Mouse (Mus musculus) MEL (cell line): ENCODE data around the gene Gga1. TPM values are rescaled to one million over a fixed set of nuclear protein-coding genes. Genes with fewer than 3 reads are reported as not detected.

ENCODE experiments used
- DNase-seq: peaks from one replicate; pipeline ENCODE4 v3.0.0; 2011; ENCODE audit warnings: low read depth, low spot score
- H3K27ac ChIP-seq: 2 replicates; pipeline ENCODE4 v1.5.1; 2012; ENCODE audit warnings: low read depth, mild to moderate bottlenecking, control low read depth, low read length, moderate library complexity; ENCODE audit not compliant: control insufficient read depth
- H3K27me3 ChIP-seq, 2 experiments: fragments of 150-350 bp in 1 of 2; sonication (generic) in 1 of 2; 2 replicates each; pipeline ENCODE4 v1.6.1; 2012; ENCODE audit warnings: low read length in 2 of 2, mild to moderate bottlenecking in 2 of 2, improper control_type of control experiment in 1 of 2, moderate library complexity in 1 of 2; ENCODE audit not compliant: insufficient read depth in 2 of 2, control insufficient read depth in 1 of 2
- H3K36me3 ChIP-seq, 2 experiments: 2 replicates each; pipeline ENCODE4 v1.6.1; 2012 to 2014; ENCODE audit warnings: low read length in 2 of 2, improper control_type of control experiment in 1 of 2, inconsistent platforms in 1 of 2, mild to moderate bottlenecking in 1 of 2; ENCODE audit not compliant: insufficient read depth in 2 of 2, control insufficient read depth in 1 of 2
- H3K4me1 ChIP-seq, 2 experiments: fragments of 150-350 bp in 1 of 2; sonication (generic) in 1 of 2; 2 replicates each; pipeline ENCODE4 v1.6.1; 2012; ENCODE audit warnings: low read length in 2 of 2, improper control_type of control experiment in 1 of 2, mild to moderate bottlenecking in 1 of 2; ENCODE audit not compliant: insufficient read depth in 2 of 2, control insufficient read depth in 1 of 2
- H3K4me3 ChIP-seq, 2 experiments: fragments of 150-350 bp in 1 of 2; sonication (generic) in 1 of 2; 2 replicates each; pipeline ENCODE4 v1.5.1; 2012; ENCODE audit warnings: low read depth in 2 of 2, low read length in 2 of 2, mild to moderate bottlenecking in 2 of 2, moderate library complexity in 2 of 2, control low read depth in 1 of 2, improper control_type of control experiment in 1 of 2; ENCODE audit not compliant: control insufficient read depth in 1 of 2, insufficient read depth in 1 of 2
- H3K79me2 ChIP-seq: 2 replicates; pipeline ENCODE4 v1.6.1; 2012; ENCODE audit warnings: mild to moderate bottlenecking, low read length, moderate library complexity; ENCODE audit not compliant: control insufficient read depth, poor library complexity, insufficient read depth
- H3K9ac ChIP-seq: 2 replicates; pipeline ENCODE4 v1.6.1; 2012; ENCODE audit warnings: low read depth, mild to moderate bottlenecking, control low read depth, low read length, moderate library complexity; ENCODE audit not compliant: control insufficient read depth, poor library complexity, severe bottlenecking
- H3K9me3 ChIP-seq: fragments of 150-350 bp; sonication (generic); replicated peaks from 2 replicates; pipeline ENCODE4 v1.6.1; 2012; ENCODE audit warnings: mild to moderate bottlenecking, low read length, improper control_type of control experiment, moderate library complexity; ENCODE audit not compliant: insufficient read depth
- BHLHE40 ChIP-seq: IDR thresholded peaks from 2 replicates; pipeline ENCODE4 v1.6.1; 2012; ENCODE audit warnings: low read depth, mild to moderate bottlenecking, inconsistent platforms, low read length, improper control_type of control experiment, borderline replicate concordance
- CHD1 ChIP-seq: IDR thresholded peaks from 2 replicates; pipeline ENCODE4 v1.6.1; 2012; ENCODE audit warnings: low read depth, mild to moderate bottlenecking, inconsistent platforms, low read length, improper control_type of control experiment
- CHD2 ChIP-seq: IDR thresholded peaks from 2 replicates; pipeline ENCODE4 v1.6.1; 2011; ENCODE audit warnings: low read length, improper control_type of control experiment
- CTCF ChIP-seq, 3 experiments: IDR thresholded peaks in 2 of 3; conservative IDR thresholded peaks in 1 of 3; 2 replicates each; pipeline ENCODE4 v1.5.1; 2011 to 2012; ENCODE audit warnings: low read length in 3 of 3, low read depth in 2 of 3, mild to moderate bottlenecking in 2 of 3, improper control_type of control experiment in 1 of 3, inconsistent platforms in 1 of 3, mixed read lengths in 1 of 3, moderate library complexity in 1 of 3; ENCODE audit not compliant: control insufficient read depth in 1 of 3, insufficient read depth in 1 of 3, poor library complexity in 1 of 3, severe bottlenecking in 1 of 3
- EP300 ChIP-seq, 2 experiments: IDR thresholded peaks; 2 replicates each; pipeline ENCODE4 v1.6.1; 2011; ENCODE audit warnings: improper control_type of control experiment in 2 of 2, low read length in 2 of 2, low read depth in 1 of 2, mild to moderate bottlenecking in 1 of 2
- GATA1 ChIP-seq: IDR thresholded peaks from 2 replicates; pipeline ENCODE4 v1.6.1; 2011; ENCODE audit warnings: low read depth, low read length, improper control_type of control experiment
- MAFK ChIP-seq: IDR thresholded peaks from 2 replicates; pipeline ENCODE4 v1.6.1; 2011; ENCODE audit warnings: low read depth, mild to moderate bottlenecking, low read length, improper control_type of control experiment, borderline replicate concordance
- MAX ChIP-seq: IDR thresholded peaks from 2 replicates; pipeline ENCODE4 v1.6.1; 2011; ENCODE audit warnings: low read length, improper control_type of control experiment
- MYB ChIP-seq: IDR thresholded peaks from 2 replicates; pipeline ENCODE4 v1.6.1; 2011; ENCODE audit warnings: mild to moderate bottlenecking, low read depth, low read length, improper control_type of control experiment
- POLR2AphosphoS2 ChIP-seq: IDR thresholded peaks from 2 replicates; pipeline ENCODE4 v1.6.1; 2011; ENCODE audit warnings: low read length, improper control_type of control experiment
- POLR2AphosphoS5 ChIP-seq: IDR thresholded peaks from 2 replicates; pipeline ENCODE4 v1.6.1; 2012; ENCODE audit warnings: low read depth, borderline replicate concordance, mild to moderate bottlenecking, inconsistent platforms, low read length, moderate library complexity, mixed read lengths
- SMC3 ChIP-seq: IDR thresholded peaks from 2 replicates; pipeline ENCODE4 v1.6.1; 2011; ENCODE audit warnings: low read depth, low read length, improper control_type of control experiment
- TBP ChIP-seq: IDR thresholded peaks from 2 replicates; pipeline ENCODE4 v1.8.0; 2011; ENCODE audit warnings: low read depth, low read length, improper control_type of control experiment
- TCF12 ChIP-seq: IDR thresholded peaks from 2 replicates; pipeline ENCODE4 v1.6.1; 2014; ENCODE audit warnings: low read depth, mild to moderate bottlenecking, inconsistent platforms, low read length, improper control_type of control experiment, moderate library complexity
- USF1 ChIP-seq: IDR thresholded peaks from 2 replicates; pipeline ENCODE4 v1.6.1; 2014; ENCODE audit warnings: low read depth, mild to moderate bottlenecking, inconsistent platforms, low read length, improper control_type of control experiment, moderate library complexity
- ZMIZ1 ChIP-seq: IDR thresholded peaks from 2 replicates; pipeline ENCODE4 v1.6.1; 2012; ENCODE audit warnings: low read depth, mild to moderate bottlenecking, inconsistent platforms, low read length, improper control_type of control experiment, moderate library complexity
- polyA plus RNA-seq, 2 experiments: library from polyadenylated mRNA; stranded (reverse) in 1 of 2; unstranded in 1 of 2; fragments of >175 nt in 1 of 2; fragments of >200 nt in 1 of 2; gene quantifications; 2 replicates each; pipeline versions ENCODE4 v1.2.1 to v1.2.4; 2012; ENCODE audit warnings: low replicate concordance in 2 of 2, low read depth in 1 of 2; ENCODE audit not compliant: insufficient read length in 2 of 2, insufficient read depth in 1 of 2, missing spikeins in 1 of 2
- total RNA-seq: library from RNA; depleted of rRNA; stranded (reverse); fragments of 300-350 nt; gene quantifications from 2 replicates; pipeline ENCODE4 v1.2.3, GENCODE M21; 2012

Gene Gga1
- total and polyA plus RNA-seq, 3 experiments, result 18.2 to 48.1 TPM; not detected in 1

- TF ChIP-seq POLR2AphosphoS5, result no peak
- TF ChIP-seq CHD2, result peak; percentile 94
- no peak for TF ChIP-seq USF1
- no peak for TF ChIP-seq GATA1
- no peak for TF ChIP-seq CHD1
Observed at GRCm38 (mm10) chr15:78876991-78877809, at the start of gene Gga1 (continued).

GRCm38 (mm10) chr15:78828315-78828714, 48.7 kb upstream of the Gga1 start:
- H3K9ac ChIP-seq, result no peak overlapping the region
- no peak for DNase-seq

GRCm38 (mm10) chr15:78829636-78830035, 47.4 kb upstream of the Gga1 start:
- H3K79me2 ChIP-seq, result no peaks in the 10 kb centered on the region
- H3K4me3 ChIP-seq, result no peak overlapping the region
- DNase-seq, result no peak
- H3K9me3 ChIP-seq, result no peaks in the 10 kb centered on the region
- no peaks in the 10 kb centered on the region for H3K36me3 ChIP-seq
- H3K27me3 ChIP-seq, result no peaks in the 10 kb centered on the region; a peak in 1 of 4 replicates
- no peak overlapping the region for H3K27ac ChIP-seq
- peaks cover 0 to 8% of the 10 kb centered on the region in 2 experiments; a peak in 2 of 4 replicates for H3K4me1 ChIP-seq
- no peak overlapping the region for H3K9ac ChIP-seq
- TF ChIP-seq CTCF (IDR thresholded peaks at IDR 0.05 in 2 of 3, conservative IDR thresholded peaks at IDR 0.05 in 1 of 3; ENCODE audit: control insufficient read depth in 1 of 3, insufficient read depth in 1 of 3, low read depth in 2 of 3, low read length in 3 of 3, poor library complexity in 1 of 3, severe bottlenecking in 1 of 3), result peak; percentile 16 to 27 (median 25); a peak in 2 of 6 replicates
- no peak for TF ChIP-seq EP300 (IDR thresholded peaks at IDR 0.05; ENCODE audit: low read depth in 1 of 2, low read length in 2 of 2)
- no peak for TF ChIP-seq MAFK
- TF ChIP-seq SMC3, result 0 out of 2 replicates have a peak, but pooled peaks have one; percentile 5
- TF ChIP-seq BHLHE40, result no peak
- TF ChIP-seq MYB, result no peak
- TF ChIP-seq POLR2AphosphoS2, result no peak

More at GRCm38 (mm10) chr15:78828315-78828714, 48.7 kb upstream of the Gga1 start:
- H3K79me2 ChIP-seq, result no peaks in the 10 kb centered on the region
- TF ChIP-seq MAX (no peak), TCF12 (no peak), ZMIZ1 (no peak), TBP (no peak), POLR2AphosphoS5 (no peak)
- TF ChIP-seq, all 39 proteins: peak for 0
- no peaks in the 10 kb centered on the region; a peak in 1 of 4 replicates for H3K27me3 ChIP-seq
- no peaks in the 10 kb centered on the region for H3K9me3 ChIP-seq
- no peak overlapping the region for H3K27ac ChIP-seq
- no peak overlapping the region for H3K4me3 ChIP-seq
- no peaks in the 10 kb centered on the region for H3K36me3 ChIP-seq
- H3K4me1 ChIP-seq, result 0 out of 4 replicates have a peak, but pooled peaks cover 0 to 6% of the 10 kb centered on the region in 2 experiments
